Mouse (Mus musculus): ENCODE measurements around the gene Golga2. TPM values are rescaled to one million over a fixed set of nuclear protein-coding genes. Genes with fewer than 3 reads are reported as not detected.

The Golga2 gene
- polyA plus RNA-seq, 1 experiment from 2014 or later, result 18.1 TPM

DNA sequence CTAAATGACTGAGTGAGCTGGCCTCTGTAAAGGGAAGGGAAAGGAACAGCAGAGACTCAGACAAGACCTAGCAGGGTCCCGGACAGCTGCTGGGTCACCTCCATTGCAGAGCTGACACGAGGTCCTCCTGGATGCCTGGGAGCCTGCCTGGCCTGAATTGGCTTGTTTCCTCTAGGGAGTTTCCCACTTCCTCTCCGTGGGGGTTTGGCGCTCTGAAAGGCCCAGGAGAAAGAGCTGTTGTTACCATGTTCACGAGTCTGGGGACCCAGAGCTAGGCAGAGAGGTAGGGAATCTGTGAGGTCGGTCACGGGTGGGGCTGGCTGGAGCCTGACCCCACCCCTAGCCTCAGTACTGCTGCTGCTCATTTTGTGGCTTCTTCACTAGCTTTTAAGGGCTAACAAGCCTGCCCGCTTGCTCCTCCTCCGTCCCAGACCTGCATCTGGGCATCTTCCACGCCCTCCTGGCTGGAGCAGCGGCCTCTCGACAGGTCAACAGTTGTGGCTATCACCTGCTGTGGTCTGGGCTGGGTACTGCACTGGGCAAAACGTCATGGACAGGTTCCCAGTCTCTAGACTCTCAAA is 63.4 kb downstream of the Golga2 start:
- Histone ChIP-seq H3K4me3 (ENCODE audit: low read depth, low read length) (no peak overlapping the region), H3K4me1 (ENCODE audit: control insufficient read depth, insufficient read depth, low read length) (peaks cover 13% of the 10 kb centered on the region), H3K9ac (ENCODE audit: low read length) (no peak overlapping the region), H3K4me2 (ENCODE audit: low read depth, severe bottlenecking) (peak overlapping the region; percentile 53; the same call in 1 of the 2 replicates), H3K27me3 (ENCODE audit: control insufficient read depth, insufficient read depth, low read length) (no peaks in the 10 kb centered on the region), H3K27ac (replicated peaks; ENCODE audit: low read depth, low read length) (no peak overlapping the region), H3K36me3 (ENCODE audit: control insufficient read depth, insufficient read depth, low read length) (no peaks in the 10 kb centered on the region), H3K9me3 (ENCODE audit: control insufficient read depth, low read length) (no peaks in the 10 kb centered on the region)
- ATAC-seq (ENCODE audit: insufficient number of reproducible peaks, low FRiP score, low TSS enrichment, low read depth) (no peak), DNase-seq (ENCODE audit: low spot score) (no peak)
- 51% methylated on average over 13 of the region's 13 CpGs for WGBS

DNA sequence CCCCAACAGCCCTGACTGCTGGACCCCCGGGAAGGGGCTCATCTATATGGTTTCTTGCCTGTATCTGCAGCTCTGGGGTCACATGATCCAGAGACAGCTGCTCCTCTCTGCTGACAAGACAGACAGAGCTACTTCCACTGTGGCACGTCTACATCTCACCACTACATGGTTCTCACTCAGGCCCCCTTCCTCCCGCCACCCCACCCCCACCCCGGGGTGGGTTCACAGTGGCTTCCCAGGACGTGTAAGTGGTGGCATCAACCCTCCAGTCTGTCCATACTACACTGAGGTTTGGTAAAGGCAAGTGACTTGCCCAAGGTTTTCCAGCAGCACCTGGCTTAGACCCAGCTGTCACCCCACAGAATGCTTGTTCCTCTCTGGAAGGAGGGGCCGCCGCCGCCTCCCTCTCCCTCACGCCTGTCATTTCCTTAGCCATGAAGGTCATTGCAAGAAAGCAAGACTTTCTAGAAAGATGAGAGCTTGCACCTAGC is 64.3 kb downstream of the Golga2 start:
- H3K4me2 ChIP-seq (ENCODE audit: low read depth, severe bottlenecking), result peak overlapping the region; percentile 53
- WGBS, result 57% methylated on average over 9 of the region's 9 CpGs
- peak overlapping the region; percentile 85; the same call in 1 of the 2 replicates for H3K9ac ChIP-seq (ENCODE audit: low read length)

DNA sequence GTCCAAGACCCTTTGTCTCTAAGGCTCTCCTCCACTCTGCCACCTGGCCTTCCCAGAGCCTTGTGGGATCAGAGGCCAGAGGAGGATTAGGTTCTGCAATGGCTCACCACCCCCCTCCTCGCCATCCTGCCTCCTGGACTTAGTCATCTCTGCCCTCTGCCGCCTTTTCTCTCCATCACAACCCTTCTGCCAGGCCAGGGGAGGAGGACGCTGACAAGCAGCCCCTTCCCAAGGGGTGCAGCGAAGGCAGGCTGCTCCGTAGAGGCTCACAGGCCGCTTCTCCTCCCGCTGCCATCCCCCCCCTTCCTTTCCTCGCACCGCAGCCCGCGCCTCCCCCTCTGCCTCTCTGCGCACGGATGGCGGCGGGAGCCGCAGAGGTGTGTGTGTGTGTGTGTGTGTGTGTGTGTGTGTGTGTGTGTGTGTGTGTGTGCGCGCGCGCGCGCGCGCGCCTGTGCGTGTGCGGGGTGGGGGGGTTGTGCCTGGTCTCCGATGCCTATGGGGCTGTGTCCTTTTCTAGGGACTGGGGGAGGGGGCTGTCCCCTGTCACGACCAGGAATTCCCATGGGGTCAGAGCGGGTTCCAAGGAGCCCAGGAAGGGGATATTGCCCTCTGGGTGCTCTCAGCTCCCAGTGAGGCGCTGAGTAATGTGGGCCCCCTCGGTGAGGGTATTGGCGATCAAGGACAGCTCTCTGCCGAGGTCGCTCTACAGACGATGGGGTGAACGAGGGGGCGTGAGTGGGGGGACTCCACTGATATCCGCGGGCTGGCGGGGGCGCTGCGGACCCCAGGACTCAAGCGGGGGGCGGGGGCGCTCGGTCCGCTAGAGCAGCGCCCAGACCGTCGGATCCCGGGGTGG is 65.2 kb downstream of the Golga2 start, which contains the start of gene Ciz1:
Ciz1 (plus strand) TSS at position 177 of the 856 bp plus-strand sequence.
- H3K9ac ChIP-seq (ENCODE audit: low read length), result peak within 1 kb of the TSS; percentile 85
- H3K4me1 ChIP-seq (ENCODE audit: control insufficient read depth, insufficient read depth, low read length), result peaks cover 13% of the 10 kb centered on the region
- peak; percentile 40 for ATAC-seq (ENCODE audit: insufficient number of reproducible peaks, low FRiP score, low TSS enrichment, low read depth)
- H3K4me2 ChIP-seq (ENCODE audit: low read depth, severe bottlenecking), result peak within 1 kb of the TSS; percentile 53
- no peaks in the 10 kb centered on the region for H3K27me3 ChIP-seq (ENCODE audit: control insufficient read depth, insufficient read depth, low read length)
- DNase-seq (ENCODE audit: low spot score), result peak; percentile 64
- H3K9me3 ChIP-seq (ENCODE audit: control insufficient read depth, low read length), result no peaks in the 10 kb centered on the region
- no peaks in the 10 kb centered on the region for H3K36me3 ChIP-seq (ENCODE audit: control insufficient read depth, insufficient read depth, low read length)
- H3K27ac ChIP-seq (replicated peaks; ENCODE audit: low read depth, low read length), result peak within 1 kb of the TSS; percentile 82
- under 1% methylated on average over 49 of the region's 52 CpGs for WGBS
- H3K4me3 ChIP-seq (ENCODE audit: low read depth, low read length), result peak within 1 kb of the TSS; percentile 86

More for the DNA sequence above, 64.3 kb downstream of the Golga2 start:
- no peaks in the 10 kb centered on the region for H3K27me3 ChIP-seq (ENCODE audit: control insufficient read depth, insufficient read depth, low read length)
- peak overlapping the region; percentile 86 for H3K4me3 ChIP-seq (ENCODE audit: low read depth, low read length)
- H3K4me1 ChIP-seq (ENCODE audit: control insufficient read depth, insufficient read depth, low read length), result peaks cover 13% of the 10 kb centered on the region
- no peak overlapping the region; the same call in 1 of the 2 replicates for H3K27ac ChIP-seq (replicated peaks; ENCODE audit: low read depth, low read length)
- no peak for ATAC-seq (ENCODE audit: insufficient number of reproducible peaks, low FRiP score, low TSS enrichment, low read depth)
- DNase-seq (ENCODE audit: low spot score), result no peak
- H3K36me3 ChIP-seq (ENCODE audit: control insufficient read depth, insufficient read depth, low read length), result no peaks in the 10 kb centered on the region
- H3K9me3 ChIP-seq (ENCODE audit: control insufficient read depth, low read length), result no peaks in the 10 kb centered on the region

DNA sequence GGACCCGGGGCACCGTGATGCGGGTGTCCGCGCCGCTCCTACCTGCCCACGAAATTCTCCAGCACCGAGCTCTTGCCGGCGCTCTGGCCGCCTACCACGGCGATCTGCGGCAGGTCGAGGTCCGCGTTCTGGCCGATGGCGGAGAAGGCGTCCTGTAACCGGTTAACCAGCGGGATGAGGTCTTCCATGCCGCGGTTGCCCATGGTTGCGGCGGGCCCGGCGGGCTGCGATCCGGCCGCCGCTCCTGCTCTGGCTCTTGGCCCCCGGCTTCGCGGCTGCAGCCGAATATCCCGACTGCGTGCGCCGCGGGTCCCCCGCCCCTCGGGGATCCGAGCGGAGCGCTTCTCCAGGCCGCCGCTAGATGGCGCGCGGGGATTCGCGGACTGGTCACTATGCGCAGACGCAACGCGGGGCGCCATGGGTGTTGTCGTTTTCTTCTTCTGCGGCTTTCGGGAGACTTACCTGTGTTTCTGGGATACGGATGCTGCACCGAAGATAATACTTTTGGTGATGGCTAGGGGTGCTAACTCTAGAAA is 65.9 kb downstream of the Golga2 start, which contains the start of gene Dnm1:
Dnm1 (minus strand) TSS at position 332 of the 536 bp plus-strand sequence.
- Histone ChIP-seq H3K36me3 (ENCODE audit: control insufficient read depth, insufficient read depth, low read length) (no peaks in the 10 kb centered on the region), H3K4me1 (ENCODE audit: control insufficient read depth, insufficient read depth, low read length) (peaks cover 13% of the 10 kb centered on the region), H3K9me3 (ENCODE audit: control insufficient read depth, low read length) (no peaks in the 10 kb centered on the region), H3K9ac (ENCODE audit: low read length) (peak within 1 kb of the TSS; percentile 85), H3K4me2 (ENCODE audit: low read depth, severe bottlenecking) (peak within 1 kb of the TSS; percentile 53), H3K27ac (replicated peaks; ENCODE audit: low read depth, low read length) (peak within 1 kb of the TSS; percentile 82), H3K27me3 (ENCODE audit: control insufficient read depth, insufficient read depth, low read length) (no peaks in the 10 kb centered on the region), H3K4me3 (ENCODE audit: low read depth, low read length) (peak within 1 kb of the TSS; percentile 86)
- whole genome bisulfite sequencing, result 0% methylated on average over 63 of the region's 63 CpGs
- ATAC-seq (ENCODE audit: insufficient number of reproducible peaks, low FRiP score, low TSS enrichment, low read depth) (peak; percentile 15), DNase-seq (ENCODE audit: low spot score) (peak; percentile 96)

DNA sequence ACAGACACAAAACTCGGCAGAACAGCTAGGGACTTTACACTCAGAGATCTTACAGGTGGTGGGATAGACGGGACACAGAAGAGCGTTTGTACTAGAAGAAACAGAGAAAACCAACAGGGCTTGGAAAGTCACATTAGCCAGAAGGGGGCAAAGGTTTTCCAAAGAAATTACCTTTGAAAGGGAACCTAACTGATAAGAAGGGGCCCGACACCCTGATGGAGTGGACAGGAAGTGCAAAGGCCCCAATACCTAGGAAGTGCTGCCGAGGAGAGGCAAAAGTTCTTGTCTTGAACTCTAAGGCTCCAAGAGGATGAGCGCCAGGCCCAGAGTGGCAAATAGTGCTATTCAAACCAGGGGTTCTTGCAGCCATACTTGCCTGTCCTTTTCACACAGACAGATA is 66.7 kb downstream of the Golga2 start:
- no peak overlapping the region; the same call in 1 of the 2 replicates for H3K4me2 ChIP-seq (ENCODE audit: low read depth, severe bottlenecking)
- WGBS, result 66% methylated on average over 6 of the region's 6 CpGs

DNA sequence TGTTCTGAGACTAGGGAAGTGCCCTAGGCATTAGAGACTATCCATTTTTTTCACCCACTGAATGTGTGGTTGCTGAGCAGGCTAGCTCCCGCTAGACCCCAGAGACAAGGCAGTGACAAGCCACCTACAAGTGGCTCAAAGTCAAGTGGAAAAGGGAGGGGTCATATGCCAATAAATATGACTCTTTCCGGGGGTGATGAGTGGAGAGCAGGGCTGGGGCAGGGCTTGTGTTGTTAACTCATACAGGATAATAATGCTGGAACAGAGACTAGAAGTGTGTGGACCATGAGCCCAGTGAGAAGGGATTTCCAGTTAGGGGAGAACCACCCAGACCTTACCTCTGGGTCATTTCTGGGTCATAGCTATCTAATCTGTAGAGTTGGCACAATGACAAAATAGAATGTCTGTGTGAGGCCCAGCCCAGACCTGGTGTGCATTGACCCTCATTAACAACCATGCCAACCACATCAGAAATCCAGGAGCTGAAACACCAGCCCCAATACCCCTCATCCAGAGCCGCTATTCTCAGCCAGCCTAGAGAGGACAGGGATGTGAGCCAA is 67.2 kb downstream of the Golga2 start:
- WGBS, result 86% methylated on average over 3 of the region's 3 CpGs
- no peak overlapping the region for H3K4me2 ChIP-seq (ENCODE audit: low read depth, severe bottlenecking)
- H3K27ac ChIP-seq (replicated peaks; ENCODE audit: low read depth, low read length), result no peak overlapping the region
- H3K36me3 ChIP-seq (ENCODE audit: control insufficient read depth, insufficient read depth, low read length), result no peaks in the 10 kb centered on the region
- no peak overlapping the region for H3K4me3 ChIP-seq (ENCODE audit: low read depth, low read length)
- H3K4me1 ChIP-seq (ENCODE audit: control insufficient read depth, insufficient read depth, low read length), result peaks cover 13% of the 10 kb centered on the region
- H3K27me3 ChIP-seq (ENCODE audit: control insufficient read depth, insufficient read depth, low read length), result no peaks in the 10 kb centered on the region
- no peak for ATAC-seq (ENCODE audit: insufficient number of reproducible peaks, low FRiP score, low TSS enrichment, low read depth)
- no peak for DNase-seq (ENCODE audit: low spot score)
- H3K9me3 ChIP-seq (ENCODE audit: control insufficient read depth, low read length), result no peaks in the 10 kb centered on the region
- H3K9ac ChIP-seq (ENCODE audit: low read length), result no peak overlapping the region

More for the DNA sequence above, 66.7 kb downstream of the Golga2 start:
- Histone ChIP-seq H3K9ac (ENCODE audit: low read length) (no peak overlapping the region), H3K27ac (replicated peaks; ENCODE audit: low read depth, low read length) (no peak overlapping the region), H3K4me3 (ENCODE audit: low read depth, low read length) (no peak overlapping the region), H3K27me3 (ENCODE audit: control insufficient read depth, insufficient read depth, low read length) (no peaks in the 10 kb centered on the region), H3K9me3 (ENCODE audit: control insufficient read depth, low read length) (no peaks in the 10 kb centered on the region), H3K4me1 (ENCODE audit: control insufficient read depth, insufficient read depth, low read length) (peaks cover 13% of the 10 kb centered on the region), H3K36me3 (ENCODE audit: control insufficient read depth, insufficient read depth, low read length) (no peaks in the 10 kb centered on the region)
- DNase-seq (ENCODE audit: low spot score) (no peak), ATAC-seq (ENCODE audit: insufficient number of reproducible peaks, low FRiP score, low TSS enrichment, low read depth) (no peak)

DNA sequence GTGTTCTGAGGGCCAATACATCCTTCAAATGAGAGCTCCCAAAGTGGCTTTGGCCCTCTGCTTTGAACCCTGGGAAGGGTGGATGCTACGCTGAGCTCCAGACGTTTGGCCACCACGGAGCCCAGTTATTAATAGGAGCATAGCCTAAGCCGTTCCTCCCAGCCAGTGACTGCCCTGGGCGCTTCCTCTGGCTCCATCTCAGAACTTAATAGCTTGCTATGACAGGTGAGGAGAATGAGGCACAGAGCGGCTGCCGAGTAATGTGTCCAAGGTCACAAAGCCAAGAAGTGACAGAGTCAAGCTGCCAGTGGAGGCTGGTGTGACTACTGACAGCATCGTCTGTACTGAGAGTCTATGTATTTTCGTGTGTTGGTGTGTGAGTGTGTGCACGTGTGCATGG is 69.0 kb downstream of the Golga2 start:
- Histone ChIP-seq H3K4me3 (ENCODE audit: low read depth, low read length) (no peak overlapping the region), H3K4me1 (ENCODE audit: control insufficient read depth, insufficient read depth, low read length) (peaks cover 10% of the 10 kb centered on the region), H3K9me3 (ENCODE audit: control insufficient read depth, low read length) (no peaks in the 10 kb centered on the region), H3K27ac (replicated peaks; ENCODE audit: low read depth, low read length) (no peak overlapping the region), H3K27me3 (ENCODE audit: control insufficient read depth, insufficient read depth, low read length) (no peaks in the 10 kb centered on the region), H3K36me3 (ENCODE audit: control insufficient read depth, insufficient read depth, low read length) (no peaks in the 10 kb centered on the region), H3K4me2 (ENCODE audit: low read depth, severe bottlenecking) (no peak overlapping the region), H3K9ac (ENCODE audit: low read length) (no peak overlapping the region)
- DNase-seq (ENCODE audit: low spot score) (no peak), ATAC-seq (ENCODE audit: insufficient number of reproducible peaks, low FRiP score, low TSS enrichment, low read depth) (no peak)
- 74% methylated on average over 10 of the region's 10 CpGs for WGBS

Measured in limb, embryonic 11.5 days (tissue).